Mouse (Mus musculus) adrenal gland, adult 18-20 months (tissue): Measurements from ENCODE around the gene Neil1. TPM values are rescaled to one million over a fixed set of nuclear protein-coding genes. Genes with fewer than 3 reads are reported as not detected.

Source experiments
- DNase-seq, 2 experiments: peaks; one replicate each; pipeline ENCODE4 v3.0.0; 2021 to 2022; ENCODE audit warnings: low spot score in 2 of 2
- total RNA-seq, 2 experiments: library from RNA; stranded (reverse); gene quantifications; 1 replicate in 1 of 2; 2 replicates in 1 of 2; pipeline ENCODE4 v1.2.3; 2021

Neil1 gene
- total RNA-seq, 2 experiments from 2014 or later, result 8.2 to 11.1 TPM

- DNase-seq, result no peak
Measured at GRCm38 (mm10) chr9:57139571-57139970, 8.5 kb downstream of the Neil1 start.

- no peak for DNase-seq
Measured at GRCm38 (mm10) chr9:57139110-57139509, 9.0 kb downstream of the Neil1 start.

- DNase-seq, result no peak
Measured at GRCm38 (mm10) chr9:57138507-57138906, 9.6 kb downstream of the Neil1 start.

GRCm38 (mm10) chr9:57137777-57138176, 10.3 kb downstream of the Neil1 start:
- DNase-seq, result no peak

- no peak for DNase-seq
Measured at GRCm38 (mm10) chr9:57137246-57137645, 10.9 kb downstream of the Neil1 start.

GRCm38 (mm10) chr9:57130577-57131433, 17.3 kb downstream of the Neil1 start, which contains the start of gene Man2c1:
Man2c1 (plus strand) TSS chr9:57130690.
- DNase-seq, result peak; percentile 87 to 92

GRCm38 (mm10) chr9:57129641-57130040, 18.5 kb downstream of the Neil1 start:
- DNase-seq, result no peak

- no peak for DNase-seq
Measured at GRCm38 (mm10) chr9:57117261-57117755, 30.8 kb downstream of the Neil1 start.

Other genes with a start within 250 kb of the Neil1 start
- gene Snx33, start 219.9 kb downstream of the Neil1 start, total RNA-seq, result 10 to 100 TPM; 20.9 to 25.6 TPM
- gene Imp3, start 210.8 kb downstream of the Neil1 start, total RNA-seq, result 10 to 100 TPM; 77.0 to 87.0 TPM
- 10 to 100 TPM; 14.4 to 15.2 TPM for gene Snupn, start 197.4 kb downstream of the Neil1 start, total RNA-seq
- 10 to 100 TPM; 37.7 to 43.7 TPM for gene Ptpn9, start 153.4 kb downstream of the Neil1 start, total RNA-seq
- gene Sin3a, start 76.3 kb downstream of the Neil1 start, total RNA-seq, result 10 to 100 TPM; 32.5 to 39.2 TPM
- gene Man2c1, start 17.6 kb downstream of the Neil1 start, total RNA-seq, result 100 to 1,000 TPM; 108 to 151 TPM
- 10 to 100 TPM; 52.3 to 57.6 TPM for gene Commd4, start 10.0 kb upstream of the Neil1 start, total RNA-seq
- not detected for gene Trcg1, start 88.3 kb upstream of the Neil1 start, total RNA-seq
- 10 to 100 TPM; 45.7 to 53.6 TPM for gene 1700017B05Rik, start 114.3 kb upstream of the Neil1 start, total RNA-seq